Mouse (Mus musculus) neural tube, embryonic 15.5 days (tissue): ENCODE data around the gene Fam181a. TPM values are rescaled to one million over a fixed set of nuclear protein-coding genes. Genes with fewer than 3 reads are reported as not detected.

Experiments used
- ATAC-seq: fragments of 200-750 bp; cut with Nextera tagmentation; 2 replicates; pipeline ENCODE4 v1.8.0; 2017; ENCODE audit warnings: mild to moderate bottlenecking, moderate TSS enrichment, moderate library complexity; ENCODE audit not compliant: low FRiP score
- H3K27ac ChIP-seq: fragments of 300-500 bp; sonication (generic); replicated peaks from 2 replicates; pipeline ENCODE4 v1.5.1; 2015; ENCODE audit warnings: mild to moderate bottlenecking, inconsistent platforms
- H3K27me3 ChIP-seq: fragments of 300-500 bp; sonication (generic); replicated peaks from 2 replicates; pipeline ENCODE4 v1.6.1; 2015; ENCODE audit warnings: inconsistent platforms
- H3K36me3 ChIP-seq: fragments of 300-500 bp; sonication (generic); 2 replicates; pipeline ENCODE4 v1.6.1; 2015; ENCODE audit warnings: inconsistent platforms
- H3K4me1 ChIP-seq: fragments of 300-500 bp; sonication (generic); 2 replicates; pipeline ENCODE4 v1.6.1; 2015; ENCODE audit warnings: inconsistent platforms
- H3K4me2 ChIP-seq: fragments of 300-500 bp; sonication (generic); 2 replicates; pipeline ENCODE4 v1.6.1; 2015; ENCODE audit warnings: inconsistent platforms, mild to moderate bottlenecking, moderate library complexity
- H3K4me3 ChIP-seq: fragments of 300-500 bp; sonication (generic); replicated peaks from 2 replicates; pipeline ENCODE4 v1.5.1; 2015; ENCODE audit warnings: mild to moderate bottlenecking, inconsistent platforms
- H3K9ac ChIP-seq: fragments of 300-500 bp; sonication (generic); replicated peaks from 2 replicates; pipeline ENCODE4 v1.6.1; 2015; ENCODE audit warnings: mild to moderate bottlenecking, inconsistent platforms
- H3K9me3 ChIP-seq: fragments of 300-500 bp; sonication (generic); replicated peaks from 2 replicates; pipeline ENCODE4 v1.6.1; 2016; ENCODE audit warnings: inconsistent platforms
- WGBS: fragments of 180-500 bp; shearing (Covaris S2); methylation state at CpG from one replicate; pipeline ENCODE4 v1.1.7; 2015; ENCODE audit warnings: mixed read lengths; 5-methylcytosine and 5-hydroxymethylcytosine counted together
- polyA plus RNA-seq: library from polyadenylated mRNA; unstranded; fragments of >200 nt; fragmentation: Nextera tagmentation; extraction: Ambion mirVana; gene quantifications from 2 replicates; pipeline ENCODE4 v1.2.1, GENCODE M21; 2015

The Fam181a gene
- polyA plus RNA-seq, 1 experiment from 2014 or later, result 6.9 TPM

- Histone ChIP-seq H3K27me3 (peaks cover 8% of the 10 kb centered on the region; the same call in 1 of the 2 replicates), H3K4me3 (peak overlapping the region; percentile 30; the same call in 1 of the 2 replicates), H3K4me1 (peaks cover 41% of the 10 kb centered on the region), H3K27ac (peak overlapping the region; percentile 83), H3K9me3 (no peaks in the 10 kb centered on the region), H3K36me3 (no peaks in the 10 kb centered on the region), H3K9ac (no peak overlapping the region), H3K4me2 (peak overlapping the region; percentile 58)
- ATAC-seq, result no peak
- WGBS, result 24% methylated on average over 20 of the region's 20 CpGs
Observed at GRCm38 (mm10) chr12:103315831-103316545, 5.2 kb downstream of the Fam181a start.

GRCm38 (mm10) chr12:103322801-103323200 is 12.0 kb downstream of the Fam181a start:
- 18% methylated on average over 3 of the region's 3 CpGs for WGBS
- H3K4me3 ChIP-seq, result no peak overlapping the region
- no peak overlapping the region for H3K4me2 ChIP-seq
- H3K27ac ChIP-seq, result no peak overlapping the region
- no peak for ATAC-seq
- no peaks in the 10 kb centered on the region for H3K9me3 ChIP-seq
- H3K4me1 ChIP-seq, result peaks cover 9% of the 10 kb centered on the region
- H3K9ac ChIP-seq, result no peak overlapping the region
- H3K36me3 ChIP-seq, result no peaks in the 10 kb centered on the region
- peaks cover 17% of the 10 kb centered on the region; the same call in 1 of the 2 replicates for H3K27me3 ChIP-seq

GRCm38 (mm10) chr12:103325156-103325857 is 14.5 kb downstream of the Fam181a start:
- 9% methylated on average over 60 of the region's 60 CpGs for WGBS
- peak; percentile 95 for ATAC-seq

GRCm38 (mm10) chr12:103326569-103326968 is 15.8 kb downstream of the Fam181a start:
- ATAC-seq, result no peak
- H3K36me3 ChIP-seq, result no peaks in the 10 kb centered on the region
- peaks cover 19% of the 10 kb centered on the region; the same call in 1 of the 2 replicates for H3K27me3 ChIP-seq
- 63% methylated on average over 4 of the region's 4 CpGs for WGBS
- peaks cover 12% of the 10 kb centered on the region for H3K4me1 ChIP-seq
- no peaks in the 10 kb centered on the region for H3K9me3 ChIP-seq
- H3K4me3 ChIP-seq, result no peak overlapping the region
- no peak overlapping the region for H3K9ac ChIP-seq
- no peak overlapping the region for H3K4me2 ChIP-seq
- H3K27ac ChIP-seq, result no peak overlapping the region

More at GRCm38 (mm10) chr12:103325156-103325857, 14.5 kb downstream of the Fam181a start:
- no peaks in the 10 kb centered on the region for H3K9me3 ChIP-seq
- H3K36me3 ChIP-seq, result no peaks in the 10 kb centered on the region
- H3K4me1 ChIP-seq, result peaks cover 12% of the 10 kb centered on the region
- peak overlapping the region; percentile 48 for H3K9ac ChIP-seq
- H3K4me2 ChIP-seq, result peak overlapping the region; percentile 68
- peaks cover 19% of the 10 kb centered on the region; the same call in 1 of the 2 replicates for H3K27me3 ChIP-seq
- no peak overlapping the region for H3K27ac ChIP-seq
- H3K4me3 ChIP-seq, result peak overlapping the region; percentile 42

GRCm38 (mm10) chr12:103327107-103327506 is 16.3 kb downstream of the Fam181a start:
- no peaks in the 10 kb centered on the region for H3K36me3 ChIP-seq
- H3K9ac ChIP-seq, result no peak overlapping the region
- no peak overlapping the region for H3K4me3 ChIP-seq
- peaks cover 19% of the 10 kb centered on the region; the same call in 1 of the 2 replicates for H3K27me3 ChIP-seq
- H3K27ac ChIP-seq, result no peak overlapping the region
- WGBS, result 12% methylated on average over 7 of the region's 7 CpGs
- H3K4me1 ChIP-seq, result peaks cover 12% of the 10 kb centered on the region
- H3K4me2 ChIP-seq, result no peak overlapping the region
- ATAC-seq, result no peak
- no peaks in the 10 kb centered on the region for H3K9me3 ChIP-seq

GRCm38 (mm10) chr12:103328448-103329191 is 17.8 kb downstream of the Fam181a start:
- 67% methylated on average over 7 of the region's 7 CpGs for WGBS
- H3K4me3 ChIP-seq, result no peak overlapping the region
- no peak overlapping the region for H3K27ac ChIP-seq
- H3K9me3 ChIP-seq, result no peaks in the 10 kb centered on the region
- H3K4me2 ChIP-seq, result no peak overlapping the region
- H3K36me3 ChIP-seq, result no peaks in the 10 kb centered on the region
- no peak overlapping the region for H3K9ac ChIP-seq
- H3K4me1 ChIP-seq, result peaks cover 12% of the 10 kb centered on the region
- H3K27me3 ChIP-seq, result peaks cover 18% of the 10 kb centered on the region; the same call in 1 of the 2 replicates
- no peak for ATAC-seq

- H3K27me3 ChIP-seq, result 0 out of 2 replicates have a peak, but pooled peaks cover 2% of the 10 kb centered on the region
- no peak overlapping the region for H3K4me2 ChIP-seq
- no peak overlapping the region for H3K9ac ChIP-seq
- no peak overlapping the region for H3K27ac ChIP-seq
- no peak for ATAC-seq
- H3K4me3 ChIP-seq, result no peak overlapping the region
- H3K36me3 ChIP-seq, result no peaks in the 10 kb centered on the region
- 0 out of 2 replicates have a peak, but pooled peaks cover 3% of the 10 kb centered on the region for H3K4me1 ChIP-seq
- 71% methylated on average over 4 of the region's 4 CpGs for WGBS
- no peaks in the 10 kb centered on the region for H3K9me3 ChIP-seq
Observed at GRCm38 (mm10) chr12:103331491-103331890, 20.7 kb downstream of the Fam181a start.

GRCm38 (mm10) chr12:103332879-103333278 is 22.1 kb downstream of the Fam181a start:
- no peak for ATAC-seq
- Histone ChIP-seq H3K4me2 (no peak overlapping the region), H3K27ac (no peak overlapping the region), H3K36me3 (no peaks in the 10 kb centered on the region), H3K9me3 (no peaks in the 10 kb centered on the region), H3K27me3 (0 out of 2 replicates have a peak, but pooled peaks cover 2% of the 10 kb centered on the region), H3K9ac (no peak overlapping the region), H3K4me1 (0 out of 2 replicates have a peak, but pooled peaks cover 3% of the 10 kb centered on the region), H3K4me3 (no peak overlapping the region)
- 84% methylated on average over 2 of the region's 2 CpGs for WGBS

GRCm38 (mm10) chr12:103333426-103333825 is 22.7 kb downstream of the Fam181a start:
- Histone ChIP-seq H3K27me3 (0 out of 2 replicates have a peak, but pooled peaks cover 2% of the 10 kb centered on the region), H3K4me3 (no peak overlapping the region), H3K9ac (no peak overlapping the region), H3K9me3 (no peaks in the 10 kb centered on the region), H3K4me1 (0 out of 2 replicates have a peak, but pooled peaks cover 2% of the 10 kb centered on the region), H3K27ac (no peak overlapping the region), H3K36me3 (no peaks in the 10 kb centered on the region), H3K4me2 (no peak overlapping the region)
- WGBS, result 95% methylated on average over 15 of the region's 15 CpGs
- no peak for ATAC-seq

GRCm38 (mm10) chr12:103336766-103337165 is 26.0 kb downstream of the Fam181a start:
- WGBS, result 90% methylated on average over 3 of the region's 3 CpGs
- H3K36me3 ChIP-seq, result no peaks in the 10 kb centered on the region
- H3K4me2 ChIP-seq, result no peak overlapping the region
- H3K27ac ChIP-seq, result no peak overlapping the region
- H3K4me1 ChIP-seq, result no peaks in the 10 kb centered on the region
- H3K9ac ChIP-seq, result no peak overlapping the region
- no peak for ATAC-seq
- no peaks in the 10 kb centered on the region for H3K27me3 ChIP-seq
- H3K9me3 ChIP-seq, result no peaks in the 10 kb centered on the region
- no peak overlapping the region for H3K4me3 ChIP-seq

GRCm38 (mm10) chr12:103338162-103338798 is 27.5 kb downstream of the Fam181a start:
- no peaks in the 10 kb centered on the region for H3K4me1 ChIP-seq
- 78% methylated on average over 14 of the region's 14 CpGs for WGBS
- H3K4me3 ChIP-seq, result no peak overlapping the region
- no peak overlapping the region for H3K27ac ChIP-seq
- no peaks in the 10 kb centered on the region for H3K36me3 ChIP-seq
- no peak overlapping the region for H3K9ac ChIP-seq
- ATAC-seq, result no peak
- H3K9me3 ChIP-seq, result no peaks in the 10 kb centered on the region
- no peaks in the 10 kb centered on the region for H3K27me3 ChIP-seq
- no peak overlapping the region for H3K4me2 ChIP-seq
